Mouse (Mus musculus): ENCODE measurements around the gene Arhgef28. TPM values are rescaled to one million over a fixed set of nuclear protein-coding genes. Genes with fewer than 3 reads are reported as not detected.

The Arhgef28 gene
- polyA plus RNA-seq, 1 experiment from 2014 or later, result 9.3 TPM

DNA sequence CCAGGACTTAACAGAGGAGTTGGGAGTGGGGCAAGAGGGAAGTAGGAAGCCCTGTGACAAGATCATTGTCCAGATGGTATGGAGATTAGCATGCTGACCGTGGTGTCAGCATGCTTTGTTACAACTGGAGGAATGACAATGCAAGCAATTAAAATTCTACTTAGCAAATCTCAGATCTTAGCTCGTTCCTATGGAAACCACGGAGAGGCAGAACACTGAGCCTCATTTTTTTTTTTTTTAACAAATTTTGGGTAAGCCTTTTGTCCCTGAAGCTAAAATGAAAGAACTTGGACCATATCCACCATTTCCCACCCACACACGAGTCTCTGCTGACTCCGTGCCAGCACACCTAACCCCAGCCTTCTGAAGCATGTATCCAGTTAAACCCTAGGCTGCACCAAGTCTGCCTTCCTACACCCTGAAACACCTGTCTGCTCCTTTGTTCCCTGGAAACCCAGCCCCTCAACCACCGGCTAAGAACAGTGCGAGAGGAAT, 246.8 kb downstream of the Arhgef28 start:
- Histone ChIP-seq H3K9ac (no peak overlapping the region), H3K36me3 (no peaks in the 10 kb centered on the region), H3K4me3 (no peak overlapping the region), H3K27ac (replicated peaks) (no peak overlapping the region), H3K9me3 (no peaks in the 10 kb centered on the region), H3K27me3 (replicated peaks) (peaks cover 25% of the 10 kb centered on the region), H3K4me2 (no peak overlapping the region), H3K4me1 (peaks cover 11% of the 10 kb centered on the region)
- 49% methylated on average over 7 of the region's 7 CpGs for WGBS
- ATAC-seq (ENCODE audit: extremely low read depth, insufficient number of reproducible peaks, low FRiP score, low TSS enrichment), result no peak

DNA sequence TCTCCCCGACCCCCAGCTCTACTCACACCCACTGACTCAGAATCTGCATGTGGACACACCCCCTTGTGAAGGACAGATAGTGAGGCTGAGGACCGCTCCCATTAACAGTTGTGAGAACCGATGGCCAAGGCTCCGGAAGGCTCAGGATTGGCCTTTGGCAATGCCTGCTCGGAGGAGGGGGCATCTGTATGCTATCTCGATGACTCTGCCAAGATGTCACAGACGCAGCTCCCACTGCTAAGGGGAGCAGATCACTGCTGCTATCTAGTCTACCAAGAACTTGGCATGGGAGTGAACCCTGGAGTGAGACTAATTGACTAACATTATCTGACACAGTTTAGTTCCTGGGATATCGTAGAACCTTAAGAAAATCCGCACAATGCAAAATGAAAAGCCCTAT, 250.5 kb downstream of the Arhgef28 start:
- Histone ChIP-seq H3K27ac (replicated peaks) (no peak overlapping the region), H3K27me3 (replicated peaks) (peaks cover 13% of the 10 kb centered on the region; the same call in 1 of the 2 replicates), H3K9ac (no peak overlapping the region), H3K4me3 (no peak overlapping the region), H3K9me3 (no peaks in the 10 kb centered on the region), H3K36me3 (peaks cover 8% of the 10 kb centered on the region; the same call in 1 of the 2 replicates), H3K4me2 (no peak overlapping the region), H3K4me1 (peaks cover 16% of the 10 kb centered on the region)
- no peak for ATAC-seq (ENCODE audit: extremely low read depth, insufficient number of reproducible peaks, low FRiP score, low TSS enrichment)
- WGBS, result 34% methylated on average over 9 of the region's 9 CpGs

DNA sequence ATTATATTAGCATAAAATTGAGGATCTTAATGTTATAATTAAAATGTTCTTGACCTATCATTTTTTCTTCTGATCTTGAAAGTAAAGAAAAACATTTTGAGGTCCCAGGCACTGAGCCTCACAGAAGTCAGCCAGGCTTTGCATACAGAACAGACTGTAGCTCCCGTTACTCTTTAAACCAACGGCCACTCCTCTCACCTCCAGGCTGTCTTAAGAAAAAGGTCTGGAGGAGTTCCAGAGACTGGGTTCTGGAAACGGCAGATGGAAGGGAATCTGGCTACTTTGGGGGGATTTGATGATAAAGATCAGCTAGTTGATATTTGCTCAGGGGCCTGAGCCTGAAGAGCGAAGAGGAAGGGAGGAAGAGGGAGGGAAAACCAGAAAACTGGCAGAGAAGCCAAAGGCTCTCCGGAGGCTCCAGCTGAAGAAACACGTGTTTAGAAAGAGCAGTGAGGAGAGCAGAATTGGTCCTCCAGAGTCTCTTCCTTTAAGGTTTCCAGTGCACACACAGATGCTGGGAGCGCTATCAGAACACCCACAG, 251.2 kb downstream of the Arhgef28 start:
- WGBS, result 27% methylated on average over 7 of the region's 7 CpGs
- no peak overlapping the region for H3K9ac ChIP-seq
- ATAC-seq (ENCODE audit: extremely low read depth, insufficient number of reproducible peaks, low FRiP score, low TSS enrichment), result no peak
- H3K27me3 ChIP-seq (replicated peaks), result peaks cover 10% of the 10 kb centered on the region; the same call in 1 of the 2 replicates
- H3K36me3 ChIP-seq, result peaks cover 8% of the 10 kb centered on the region; the same call in 1 of the 2 replicates
- peaks cover 16% of the 10 kb centered on the region for H3K4me1 ChIP-seq
- no peak overlapping the region for H3K27ac ChIP-seq (replicated peaks)
- no peak overlapping the region for H3K4me3 ChIP-seq
- no peaks in the 10 kb centered on the region for H3K9me3 ChIP-seq
- H3K4me2 ChIP-seq, result peak overlapping the region; percentile 37

DNA sequence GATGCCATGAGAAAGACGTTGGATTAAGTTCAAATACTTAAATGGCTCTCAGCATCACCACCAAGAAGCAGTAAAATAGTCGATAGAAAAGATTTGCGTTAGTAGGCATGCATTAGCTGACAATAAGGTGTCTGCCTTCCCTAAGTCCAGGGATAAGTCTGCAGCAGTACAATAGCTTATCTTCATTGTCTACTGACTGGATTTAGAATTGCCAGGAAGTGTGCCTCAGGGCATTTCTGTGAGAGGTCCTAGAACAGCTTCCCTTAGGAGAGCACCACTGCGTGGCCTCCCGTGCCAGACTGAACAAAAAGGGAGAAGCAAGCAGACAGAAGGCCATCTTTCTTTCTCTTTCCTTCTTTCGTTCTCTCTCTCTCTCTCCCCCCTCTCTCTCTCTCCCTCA, 252.2 kb downstream of the Arhgef28 start:
- no peak for ATAC-seq (ENCODE audit: extremely low read depth, insufficient number of reproducible peaks, low FRiP score, low TSS enrichment)

DNA sequence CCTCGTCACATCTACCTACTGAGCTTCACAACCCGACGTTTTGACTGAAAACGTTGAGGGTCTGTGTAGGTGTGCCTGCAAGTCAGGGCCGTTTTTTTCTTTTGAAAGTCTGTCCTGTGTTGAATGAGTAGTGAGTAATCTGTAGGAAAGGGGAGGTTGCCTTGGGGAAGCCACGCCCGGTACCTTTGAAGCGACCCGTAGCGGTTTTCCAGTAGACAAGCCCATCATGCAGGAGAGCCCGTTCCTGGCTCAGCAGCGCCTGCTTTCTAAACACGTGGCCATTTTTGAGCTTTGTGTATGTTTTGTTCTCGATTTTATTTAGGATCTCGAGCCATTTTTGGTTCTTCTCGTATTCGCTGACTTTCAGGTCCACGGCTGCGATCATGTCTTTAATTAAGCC, 252.7 kb downstream of the Arhgef28 start:
- no peak for ATAC-seq (ENCODE audit: extremely low read depth, insufficient number of reproducible peaks, low FRiP score, low TSS enrichment)
- H3K36me3 ChIP-seq, result peaks cover 8% of the 10 kb centered on the region; the same call in 1 of the 2 replicates
- WGBS, result 86% methylated on average over 19 of the region's 19 CpGs

More for the DNA sequence above, 252.2 kb downstream of the Arhgef28 start:
- Histone ChIP-seq H3K4me3 (no peak overlapping the region), H3K4me2 (no peak overlapping the region), H3K27ac (replicated peaks) (no peak overlapping the region), H3K4me1 (peaks cover 16% of the 10 kb centered on the region), H3K36me3 (peaks cover 8% of the 10 kb centered on the region; the same call in 1 of the 2 replicates), H3K9ac (no peak overlapping the region), H3K27me3 (replicated peaks) (peaks cover 10% of the 10 kb centered on the region; the same call in 1 of the 2 replicates), H3K9me3 (no peaks in the 10 kb centered on the region)
- 70% methylated on average over 6 of the region's 6 CpGs for WGBS

DNA sequence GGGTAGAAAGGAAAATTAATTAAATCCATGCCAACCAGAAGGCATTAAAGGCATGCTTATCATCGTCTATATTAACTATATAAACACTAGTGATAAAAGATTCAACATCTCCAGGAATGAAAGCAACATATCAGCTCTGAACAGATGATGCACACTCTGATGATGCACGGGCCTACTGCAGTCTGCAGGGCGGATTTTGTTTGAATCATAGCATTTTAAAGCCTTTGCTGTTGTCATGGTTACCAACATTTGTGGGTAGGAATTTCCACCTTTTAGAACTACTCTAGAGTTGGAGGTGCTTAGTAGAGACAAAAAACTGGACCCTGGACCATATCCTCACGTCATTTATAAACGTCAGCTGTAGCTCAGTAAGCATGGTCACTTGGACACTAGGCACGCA, 257.4 kb downstream of the Arhgef28 start:
- 85% methylated on average over 6 of the region's 6 CpGs for WGBS
- no peak overlapping the region for H3K27ac ChIP-seq (replicated peaks)
- H3K4me1 ChIP-seq, result 0 out of 2 replicates have a peak, but pooled peaks cover under 1% of the 10 kb centered on the region
- H3K9ac ChIP-seq, result no peak overlapping the region
- peaks cover 11% of the 10 kb centered on the region; the same call in 1 of the 2 replicates for H3K36me3 ChIP-seq
- H3K27me3 ChIP-seq (replicated peaks), result no peaks in the 10 kb centered on the region; the same call in 1 of the 2 replicates
- no peaks in the 10 kb centered on the region for H3K9me3 ChIP-seq
- H3K4me2 ChIP-seq, result no peak overlapping the region
- H3K4me3 ChIP-seq, result no peak overlapping the region
- ATAC-seq (ENCODE audit: extremely low read depth, insufficient number of reproducible peaks, low FRiP score, low TSS enrichment), result no peak

More for the DNA sequence above, 252.7 kb downstream of the Arhgef28 start:
- Histone ChIP-seq H3K9me3 (no peaks in the 10 kb centered on the region), H3K4me3 (no peak overlapping the region), H3K27me3 (replicated peaks) (peaks cover 10% of the 10 kb centered on the region; the same call in 1 of the 2 replicates), H3K9ac (no peak overlapping the region), H3K27ac (replicated peaks) (no peak overlapping the region), H3K4me1 (peaks cover 16% of the 10 kb centered on the region), H3K4me2 (no peak overlapping the region)

DNA sequence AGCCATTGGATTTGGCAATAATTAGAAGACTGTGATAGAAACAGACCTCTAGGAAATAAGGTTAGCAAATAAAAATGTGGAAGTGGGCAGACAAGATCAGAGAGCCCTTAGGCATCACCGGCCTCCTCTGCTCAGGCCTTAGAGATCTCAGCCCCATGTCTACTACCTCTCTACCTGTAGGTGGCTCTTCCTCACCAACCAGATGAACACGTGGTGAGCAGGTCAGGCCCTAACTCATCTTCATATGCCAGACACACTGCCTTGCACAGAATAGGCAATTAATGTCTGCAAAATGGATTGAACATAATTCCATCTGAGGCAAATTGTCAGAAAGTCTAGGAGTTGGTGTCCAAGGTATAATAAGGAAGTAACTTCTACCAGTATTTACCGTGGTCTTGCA, 258.6 kb downstream of the Arhgef28 start:
- no peak overlapping the region for H3K27ac ChIP-seq (replicated peaks)
- no peaks in the 10 kb centered on the region for H3K4me1 ChIP-seq
- H3K4me3 ChIP-seq, result no peak overlapping the region
- no peak for ATAC-seq (ENCODE audit: extremely low read depth, insufficient number of reproducible peaks, low FRiP score, low TSS enrichment)
- WGBS, result 74% methylated on average over 3 of the region's 3 CpGs
- no peak overlapping the region for H3K4me2 ChIP-seq
- no peaks in the 10 kb centered on the region for H3K9me3 ChIP-seq
- H3K27me3 ChIP-seq (replicated peaks), result no peaks in the 10 kb centered on the region; the same call in 1 of the 2 replicates
- H3K36me3 ChIP-seq, result peaks cover 6% of the 10 kb centered on the region; the same call in 1 of the 2 replicates
- H3K9ac ChIP-seq, result no peak overlapping the region

DNA sequence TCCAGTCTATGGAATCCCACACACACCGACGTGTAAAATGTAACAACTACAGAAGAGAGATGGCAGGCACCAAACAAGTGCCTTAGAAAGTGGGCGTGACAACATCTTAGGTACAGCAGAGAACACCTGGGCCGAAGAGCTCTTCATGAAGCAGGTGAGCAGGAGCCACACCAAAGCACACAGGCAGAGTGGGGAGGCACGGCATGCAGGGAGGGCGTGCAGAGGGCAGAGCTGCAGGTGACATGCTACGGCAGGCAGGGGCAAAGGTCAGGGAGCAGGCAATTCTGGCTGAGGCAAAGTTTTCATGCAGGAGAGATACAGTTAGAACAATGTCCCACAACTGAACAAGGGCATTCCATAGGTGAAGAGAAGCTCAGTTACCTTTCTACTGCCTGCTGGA, 259.8 kb downstream of the Arhgef28 start:
- Histone ChIP-seq H3K27ac (replicated peaks) (no peak overlapping the region), H3K4me2 (no peak overlapping the region), H3K4me3 (no peak overlapping the region), H3K4me1 (no peaks in the 10 kb centered on the region), H3K9me3 (no peaks in the 10 kb centered on the region), H3K36me3 (peaks cover 6% of the 10 kb centered on the region; the same call in 1 of the 2 replicates), H3K27me3 (replicated peaks) (no peaks in the 10 kb centered on the region; the same call in 1 of the 2 replicates), H3K9ac (no peak overlapping the region)
- WGBS, result 83% methylated on average over 7 of the region's 7 CpGs
- no peak for ATAC-seq (ENCODE audit: extremely low read depth, insufficient number of reproducible peaks, low FRiP score, low TSS enrichment)

DNA sequence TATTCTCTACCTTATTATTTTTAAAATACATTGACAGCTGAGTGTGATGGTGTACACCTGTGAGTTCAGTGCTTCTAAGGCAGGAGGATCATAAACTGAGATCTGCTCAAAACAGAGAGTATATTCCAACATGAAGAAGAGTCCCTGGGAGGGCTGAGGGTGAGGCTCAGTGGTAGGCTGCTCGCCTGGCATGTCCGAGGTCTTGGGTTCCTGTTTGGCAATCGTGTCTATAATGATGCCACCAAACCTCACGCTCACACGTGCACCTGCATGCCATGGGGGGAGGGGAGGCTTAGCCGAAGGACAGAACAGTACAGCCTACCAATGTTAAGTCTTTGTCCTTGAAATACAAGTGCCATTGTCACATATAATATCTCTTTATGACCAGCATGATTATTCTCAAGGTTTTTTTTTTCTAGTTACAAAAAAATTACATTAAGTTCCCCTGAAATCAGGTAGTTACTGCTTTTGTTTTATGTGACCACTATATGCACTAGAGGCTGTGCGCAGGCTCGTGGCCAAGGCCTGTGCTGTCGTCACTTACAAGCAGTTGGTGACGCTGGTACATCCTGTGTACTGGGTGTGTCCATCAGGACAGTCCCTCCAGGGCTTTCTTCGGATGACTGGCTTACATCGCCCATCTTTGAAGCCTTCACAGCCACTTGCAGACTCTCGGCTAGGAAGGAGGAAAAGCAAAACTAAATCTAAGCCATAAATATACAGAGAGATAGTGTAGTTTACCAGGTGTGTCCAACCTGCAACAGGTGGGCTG, 264.1 kb downstream of the Arhgef28 start:
- Histone ChIP-seq H3K4me2 (no peak overlapping the region), H3K9ac (no peak overlapping the region), H3K27ac (replicated peaks) (no peak overlapping the region), H3K9me3 (no peaks in the 10 kb centered on the region), H3K4me1 (no peaks in the 10 kb centered on the region), H3K27me3 (replicated peaks) (no peaks in the 10 kb centered on the region), H3K4me3 (no peak overlapping the region), H3K36me3 (0 out of 2 replicates have a peak, but pooled peaks cover 4% of the 10 kb centered on the region)
- no peak for ATAC-seq (ENCODE audit: extremely low read depth, insufficient number of reproducible peaks, low FRiP score, low TSS enrichment)
- WGBS, result 72% methylated on average over 13 of the region's 13 CpGs

DNA sequence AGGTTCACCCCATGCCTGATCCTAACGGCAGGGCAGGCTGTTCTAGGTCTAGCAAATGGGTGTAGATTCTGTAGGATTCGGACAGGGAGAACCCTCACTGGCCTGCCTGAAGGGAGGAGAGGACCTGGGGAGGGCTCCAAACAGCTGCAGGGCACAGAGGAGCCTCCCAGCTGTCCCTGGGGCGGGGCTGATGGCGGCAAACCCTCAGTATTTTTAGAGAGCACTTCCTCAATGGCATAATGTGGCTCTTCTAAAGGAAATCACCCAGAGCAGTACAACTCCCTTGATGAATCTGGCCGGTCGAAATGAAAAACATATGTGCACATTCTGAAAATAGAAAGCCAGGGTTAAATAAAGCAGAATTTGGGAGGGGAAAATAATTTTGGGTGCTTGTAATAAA, 265.1 kb downstream of the Arhgef28 start:
- H3K9ac ChIP-seq, result no peak overlapping the region
- H3K4me2 ChIP-seq, result no peak overlapping the region
- no peak overlapping the region for H3K27ac ChIP-seq (replicated peaks)
- H3K9me3 ChIP-seq, result no peaks in the 10 kb centered on the region
- WGBS, result 66% methylated on average over 6 of the region's 6 CpGs
- no peak overlapping the region for H3K4me3 ChIP-seq
- H3K36me3 ChIP-seq, result 0 out of 2 replicates have a peak, but pooled peaks cover 6% of the 10 kb centered on the region
- no peaks in the 10 kb centered on the region for H3K27me3 ChIP-seq (replicated peaks)
- ATAC-seq (ENCODE audit: extremely low read depth, insufficient number of reproducible peaks, low FRiP score, low TSS enrichment), result no peak
- no peaks in the 10 kb centered on the region for H3K4me1 ChIP-seq

DNA sequence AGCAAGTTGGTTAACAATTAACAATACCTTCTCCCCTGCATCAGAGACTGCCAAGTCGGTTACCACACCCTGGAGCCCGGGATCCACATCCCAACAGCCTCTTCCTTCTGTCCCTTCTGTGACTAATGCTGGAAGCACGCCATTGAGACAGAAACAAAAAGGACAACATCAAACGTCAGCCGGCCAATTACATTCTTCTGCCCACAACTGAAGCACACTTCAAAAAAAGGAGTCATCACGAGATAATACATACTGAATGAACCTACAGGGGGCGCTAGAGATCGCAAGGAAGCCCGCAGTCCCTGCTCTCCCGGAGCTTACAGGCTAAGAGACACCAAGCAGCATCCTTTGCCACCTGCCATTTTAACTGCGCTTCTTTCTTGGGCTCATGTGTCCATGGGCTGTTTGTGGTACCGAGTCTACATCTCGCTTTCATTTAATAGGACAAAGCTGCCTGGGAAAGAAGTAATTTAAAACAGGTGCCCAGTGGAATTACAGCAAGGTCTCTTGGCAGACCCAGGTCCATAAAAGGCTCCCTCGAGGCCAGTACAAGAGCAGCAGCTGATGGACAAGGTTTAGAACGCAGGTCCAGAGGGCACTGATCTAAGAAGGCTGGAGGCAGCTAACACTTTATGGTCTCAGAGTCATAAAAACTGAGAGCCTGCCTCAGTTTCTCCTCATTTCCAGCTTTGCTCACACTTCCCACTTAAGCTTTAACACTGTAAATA, 266.6 kb downstream of the Arhgef28 start:
- no peaks in the 10 kb centered on the region for H3K27me3 ChIP-seq (replicated peaks)
- WGBS, result 60% methylated on average over 15 of the region's 15 CpGs
- H3K9ac ChIP-seq, result no peak overlapping the region
- no peak overlapping the region for H3K4me2 ChIP-seq
- H3K4me3 ChIP-seq, result no peak overlapping the region
- no peaks in the 10 kb centered on the region for H3K9me3 ChIP-seq
- ATAC-seq (ENCODE audit: extremely low read depth, insufficient number of reproducible peaks, low FRiP score, low TSS enrichment), result no peak
- H3K4me1 ChIP-seq, result no peaks in the 10 kb centered on the region
- H3K36me3 ChIP-seq, result 0 out of 2 replicates have a peak, but pooled peaks cover 8% of the 10 kb centered on the region
- H3K27ac ChIP-seq (replicated peaks), result no peak overlapping the region
